Mouse (Mus musculus) neural tube, embryonic 11.5 days (tissue): ENCODE measurements around the gene Dhx34. TPM values are rescaled to one million over a fixed set of nuclear protein-coding genes. Genes with fewer than 3 reads are reported as not detected.
"Not testable (repeated sequence)": the region's sequence is repeated elsewhere in the genome, so short reads cannot be mapped to it uniquely, and the experiment has no call there.

Experiments
- ATAC-seq: fragments of 200-750 bp; cut with Nextera tagmentation; 2 replicates; pipeline ENCODE4 v1.8.0; 2017; ENCODE audit warnings: moderate number of reproducible peaks, mild to moderate bottlenecking, moderate TSS enrichment, moderate library complexity; ENCODE audit not compliant: insufficient read depth, low FRiP score, low TSS enrichment
- DNase-seq: peaks from one replicate; pipeline ENCODE4 v3.0.0-alpha.2; 2015; ENCODE audit warnings: low spot score
- H3K27ac ChIP-seq: fragments of 300-500 bp; sonication (generic); 2 replicates; pipeline ENCODE4 v1.5.1; 2014; ENCODE audit warnings: low read depth, mild to moderate bottlenecking, low read length
- H3K27me3 ChIP-seq: fragments of 300-500 bp; sonication (generic); 2 replicates; pipeline ENCODE4 v1.6.1; 2014; ENCODE audit warnings: mild to moderate bottlenecking, low read length, mixed read lengths; ENCODE audit not compliant: control insufficient read depth, insufficient read depth
- H3K36me3 ChIP-seq: fragments of 300-500 bp; sonication (generic); 2 replicates; pipeline ENCODE4 v1.6.1; 2014; ENCODE audit warnings: mild to moderate bottlenecking, low read length, moderate library complexity, mixed read lengths; ENCODE audit not compliant: control insufficient read depth, insufficient read depth
- H3K4me1 ChIP-seq: fragments of 300-500 bp; sonication (generic); 2 replicates; pipeline ENCODE4 v1.6.1; 2014; ENCODE audit warnings: low read length, mixed read lengths; ENCODE audit not compliant: control insufficient read depth, insufficient read depth
- H3K4me2 ChIP-seq: fragments of 300-500 bp; sonication (generic); 2 replicates; pipeline ENCODE4 v1.6.1; 2014; ENCODE audit warnings: low read depth, mild to moderate bottlenecking, moderate library complexity
- H3K4me3 ChIP-seq: fragments of 300-500 bp; sonication (generic); 2 replicates; pipeline ENCODE4 v1.5.1; 2014; ENCODE audit warnings: low read depth, low read length
- H3K9ac ChIP-seq: fragments of 300-500 bp; sonication (generic); 2 replicates; pipeline ENCODE4 v1.6.1; 2014; ENCODE audit warnings: mild to moderate bottlenecking, low read length
- H3K9me3 ChIP-seq: fragments of 300-500 bp; sonication (generic); 2 replicates; pipeline ENCODE4 v1.6.1; 2016; ENCODE audit warnings: low read length; ENCODE audit not compliant: control insufficient read depth
- WGBS: fragments of 180-500 bp; shearing (Covaris S2); extraction: QIAGEN DNeasy Blood & Tissue Kit; methylation state at CpG from one replicate; pipeline ENCODE4 v1.1.7; 2014; 5-methylcytosine and 5-hydroxymethylcytosine counted together
- polyA plus RNA-seq: library from polyadenylated mRNA; unstranded; fragments of >200 nt; fragmentation: Nextera tagmentation; extraction: Ambion mirVana; gene quantifications from 2 replicates; pipeline ENCODE4 v1.2.1, GENCODE M21; 2014

Dhx34 gene
- polyA plus RNA-seq, 1 experiment from 2014 or later, result 12.1 TPM

- H3K27ac ChIP-seq, result no peak overlapping the region
- H3K4me2 ChIP-seq, result no peak overlapping the region
- no peak for DNase-seq
- no peak for ATAC-seq
- no peaks in the 10 kb centered on the region for H3K9me3 ChIP-seq
- no peak overlapping the region for H3K9ac ChIP-seq
- no peaks in the 10 kb centered on the region for H3K27me3 ChIP-seq
- no peaks in the 10 kb centered on the region for H3K4me1 ChIP-seq
- WGBS, result 90% methylated on average over 11 of the region's 11 CpGs
- H3K4me3 ChIP-seq, result no peak overlapping the region
- H3K36me3 ChIP-seq, result no peaks in the 10 kb centered on the region
These were observed 36.0 kb upstream of the Dhx34 start for GRCm38 (mm10) chr7:16257830-16258229.

DNA sequence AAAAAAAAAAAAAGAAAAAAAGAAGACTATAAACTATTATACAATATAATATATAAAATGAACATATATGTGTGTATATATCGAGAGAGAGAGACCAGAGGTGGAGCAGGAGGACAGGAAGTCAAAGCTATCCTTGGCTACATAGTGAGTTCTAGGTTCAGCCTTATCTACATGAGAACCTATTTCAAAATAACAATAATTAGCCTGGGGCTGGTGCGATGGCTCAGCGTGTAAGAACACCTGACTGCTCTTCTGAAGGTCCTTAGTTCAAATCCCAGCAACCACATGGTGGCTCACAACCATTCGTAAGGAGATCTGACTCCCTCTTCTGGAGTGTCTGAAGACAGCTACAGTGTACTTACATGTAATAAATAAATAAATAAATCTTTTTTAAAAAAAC is 34.1 kb upstream of the Dhx34 start:
- H3K4me3 ChIP-seq, ATAC-seq, H3K4me1 ChIP-seq, H3K9ac ChIP-seq, H3K9me3 ChIP-seq, H3K4me2 ChIP-seq, H3K27ac ChIP-seq, DNase-seq, H3K27me3 ChIP-seq, H3K36me3 ChIP-seq: not testable (repeated sequence)
- 86% methylated on average over 4 of the region's 4 CpGs for WGBS

DNA sequence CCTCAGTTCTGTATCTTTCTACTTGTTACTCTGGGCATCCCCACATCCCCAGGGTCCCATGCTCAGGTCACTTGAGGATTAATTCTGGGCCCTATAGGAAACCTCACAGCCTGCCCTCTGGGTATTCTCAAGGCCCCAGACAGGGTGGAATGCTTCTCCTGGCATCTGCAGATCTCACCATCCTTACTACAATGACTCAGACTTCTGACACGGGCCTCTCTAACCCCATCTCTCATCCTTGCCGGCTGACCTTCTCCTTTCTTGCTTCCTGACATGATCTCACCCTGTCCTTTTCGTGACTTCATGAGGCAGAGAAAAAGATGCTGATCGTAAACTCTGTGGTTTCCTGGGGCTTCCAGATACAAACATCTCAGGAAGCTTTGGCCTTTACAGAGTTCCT is 32.4 kb upstream of the Dhx34 start:
- Histone ChIP-seq H3K4me3 (no peak overlapping the region), H3K27me3 (no peaks in the 10 kb centered on the region), H3K9ac (no peak overlapping the region), H3K36me3 (no peaks in the 10 kb centered on the region), H3K9me3 (no peaks in the 10 kb centered on the region), H3K4me2 (no peak overlapping the region), H3K27ac (no peak overlapping the region), H3K4me1 (no peaks in the 10 kb centered on the region)
- DNase-seq, result no peak
- WGBS, result 70% methylated on average over 4 of the region's 4 CpGs
- no peak for ATAC-seq

DNA sequence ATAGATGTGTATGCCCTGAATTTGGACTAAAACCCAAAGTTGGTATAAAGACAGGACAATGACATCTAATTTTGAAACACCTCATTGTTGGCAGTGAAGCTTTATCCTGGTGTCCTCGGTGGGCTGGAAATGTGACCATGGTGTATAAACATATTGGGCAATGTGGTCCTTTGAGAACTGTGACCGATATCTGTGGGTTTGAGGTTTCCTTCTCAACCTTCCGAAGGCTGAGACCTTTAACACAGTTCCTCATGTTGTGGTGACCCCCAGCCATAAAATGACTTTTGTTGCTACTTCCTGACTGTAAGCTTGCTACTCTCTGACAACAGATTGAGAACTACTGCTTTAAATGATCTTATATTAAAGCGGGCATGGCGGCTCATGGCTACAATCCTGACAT is 28.9 kb upstream of the Dhx34 start:
- Histone ChIP-seq H3K4me2 (no peak overlapping the region), H3K9ac (no peak overlapping the region), H3K27me3 (no peaks in the 10 kb centered on the region), H3K4me1 (no peaks in the 10 kb centered on the region), H3K9me3 (no peaks in the 10 kb centered on the region), H3K36me3 (no peaks in the 10 kb centered on the region), H3K4me3 (no peak overlapping the region), H3K27ac (no peak overlapping the region)
- 86% methylated on average over 5 of the region's 5 CpGs for WGBS
- ATAC-seq (no peak), DNase-seq (no peak)

DNA sequence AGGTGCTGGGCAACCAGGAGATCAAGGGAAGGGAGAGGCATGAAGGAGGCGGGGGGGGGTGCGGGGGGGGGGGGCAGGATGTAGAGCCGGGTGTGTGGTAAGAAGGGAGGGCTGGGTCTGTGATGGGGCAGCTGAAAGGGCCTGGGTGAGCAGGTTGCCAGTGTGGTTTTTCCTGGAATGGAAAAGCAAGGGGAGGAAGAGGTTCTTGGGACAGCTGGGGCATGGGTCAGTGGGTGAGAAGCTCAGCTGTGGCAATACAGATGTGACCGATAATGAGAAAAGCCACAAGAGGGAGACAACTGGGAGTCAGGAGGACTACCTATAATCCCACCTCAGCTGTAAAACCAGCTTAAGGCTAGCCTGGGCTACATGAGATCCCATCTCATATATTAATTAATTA is 24.1 kb upstream of the Dhx34 start:
- H3K4me2 ChIP-seq, result no peak overlapping the region
- no peak overlapping the region for H3K27ac ChIP-seq
- no peaks in the 10 kb centered on the region for H3K9me3 ChIP-seq
- no peak overlapping the region for H3K9ac ChIP-seq
- H3K27me3 ChIP-seq, result no peaks in the 10 kb centered on the region
- ATAC-seq (no peak), DNase-seq (no peak)
- no peaks in the 10 kb centered on the region; the same call in 1 of the 2 replicates for H3K36me3 ChIP-seq
- H3K4me3 ChIP-seq, result no peak overlapping the region
- WGBS, result 60% methylated on average over 1 of the region's 4 CpGs
- H3K4me1 ChIP-seq, result no peaks in the 10 kb centered on the region

DNA sequence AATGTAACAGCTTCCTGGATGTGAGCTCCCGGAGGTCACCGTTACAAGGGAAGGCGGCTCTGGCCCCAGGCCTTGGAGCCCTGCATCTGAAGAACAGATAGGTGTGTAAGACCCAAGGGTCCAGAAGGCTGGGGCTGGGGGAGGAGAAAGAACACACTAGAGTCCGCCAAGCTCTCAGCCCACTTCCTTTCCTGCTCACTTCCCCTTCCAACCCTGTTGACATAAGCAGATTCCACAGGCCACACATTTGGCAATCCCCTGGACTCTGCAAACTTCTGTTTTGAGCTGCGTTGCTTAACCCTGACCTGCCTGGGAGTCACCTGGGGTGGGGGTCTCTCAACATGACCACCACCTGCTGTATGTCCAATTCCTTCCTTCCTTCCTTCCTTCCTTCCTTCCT is 22.2 kb upstream of the Dhx34 start, which contains the start of gene C5ar2:
Gene C5ar2, minus strand, starts transcription at position 88 of the 400 bp plus-strand sequence.
- no peak within 1 kb of the TSS for H3K9ac ChIP-seq
- no peaks in the 10 kb centered on the region for H3K4me1 ChIP-seq
- H3K27ac ChIP-seq, result no peak within 1 kb of the TSS
- no peak for DNase-seq
- no peak within 1 kb of the TSS for H3K4me3 ChIP-seq
- ATAC-seq, result no peak
- no peak within 1 kb of the TSS for H3K4me2 ChIP-seq
- 64% methylated on average over 5 of the region's 5 CpGs for WGBS
- no peaks in the 10 kb centered on the region; the same call in 1 of the 2 replicates for H3K36me3 ChIP-seq
- H3K9me3 ChIP-seq, result no peaks in the 10 kb centered on the region
- H3K27me3 ChIP-seq, result no peaks in the 10 kb centered on the region

DNA sequence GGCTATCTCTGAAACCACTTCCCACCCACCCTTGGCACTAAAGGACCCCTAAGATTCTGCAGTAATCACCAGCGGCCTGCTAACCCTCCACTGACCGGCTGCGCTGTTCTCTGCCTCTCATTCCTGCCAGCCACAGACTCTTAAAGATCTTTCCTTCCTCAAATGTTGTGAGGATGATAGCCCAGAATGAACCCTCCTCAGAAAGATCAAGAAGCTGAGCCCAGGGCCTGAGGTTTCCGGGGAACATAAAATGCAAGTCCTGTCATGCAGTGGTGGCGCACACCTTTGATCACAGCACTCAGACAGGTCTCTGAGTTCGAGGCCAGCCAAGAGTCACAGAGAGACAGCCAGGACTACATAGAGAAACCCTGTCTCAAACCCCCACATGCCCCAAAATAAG is 20.4 kb upstream of the Dhx34 start:
- H3K36me3 ChIP-seq, result no peaks in the 10 kb centered on the region; the same call in 1 of the 2 replicates
- H3K4me3 ChIP-seq, result no peak overlapping the region
- H3K9me3 ChIP-seq, result no peaks in the 10 kb centered on the region
- no peak overlapping the region for H3K4me2 ChIP-seq
- no peak for ATAC-seq
- no peaks in the 10 kb centered on the region for H3K4me1 ChIP-seq
- no peak for DNase-seq
- 88% methylated on average over 6 of the region's 6 CpGs for WGBS
- no peak overlapping the region for H3K27ac ChIP-seq
- no peak overlapping the region for H3K9ac ChIP-seq
- no peaks in the 10 kb centered on the region for H3K27me3 ChIP-seq

GRCm38 (mm10) chr7:16241787-16242186 is 19.9 kb upstream of the Dhx34 start:
- H3K27me3 ChIP-seq, result no peaks in the 10 kb centered on the region
- H3K9ac ChIP-seq, result no peak overlapping the region
- ATAC-seq (no peak), DNase-seq (no peak)
- H3K36me3 ChIP-seq, result no peaks in the 10 kb centered on the region; the same call in 1 of the 2 replicates
- H3K4me2 ChIP-seq, result no peak overlapping the region
- H3K27ac ChIP-seq, result no peak overlapping the region
- no peak overlapping the region for H3K4me3 ChIP-seq
- 62% methylated on average over 11 of the region's 11 CpGs for WGBS
- H3K9me3 ChIP-seq, result no peaks in the 10 kb centered on the region
- H3K4me1 ChIP-seq, result no peaks in the 10 kb centered on the region

DNA sequence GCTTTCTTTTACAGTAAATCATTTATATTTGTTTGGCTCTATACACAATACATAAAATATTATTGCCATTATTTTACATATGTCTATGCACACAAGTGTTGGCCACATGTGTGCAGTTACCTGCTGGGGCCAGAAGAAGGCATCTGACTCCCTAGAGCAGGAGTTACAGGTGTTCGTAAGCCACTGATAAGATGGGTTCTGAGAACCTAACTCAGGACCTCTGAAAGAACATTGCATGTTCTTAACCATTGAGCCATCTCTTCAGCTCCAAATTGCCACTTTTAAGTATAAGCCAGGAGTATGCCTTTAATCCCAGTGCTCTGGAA is 19.1 kb upstream of the Dhx34 start:
- DNase-seq (no peak), ATAC-seq (no peak)
- H3K4me1 ChIP-seq, result no peaks in the 10 kb centered on the region
- H3K27me3 ChIP-seq, result no peaks in the 10 kb centered on the region
- H3K27ac ChIP-seq, result no peak overlapping the region
- H3K9me3 ChIP-seq, result no peaks in the 10 kb centered on the region
- H3K36me3 ChIP-seq, result no peaks in the 10 kb centered on the region; the same call in 1 of the 2 replicates
- H3K4me2 ChIP-seq, result no peak overlapping the region
- no peak overlapping the region for H3K9ac ChIP-seq
- no peak overlapping the region for H3K4me3 ChIP-seq
- WGBS, result 97% methylated on average over 1 of the region's 1 CpGs
